In the genomic region with DNA sequence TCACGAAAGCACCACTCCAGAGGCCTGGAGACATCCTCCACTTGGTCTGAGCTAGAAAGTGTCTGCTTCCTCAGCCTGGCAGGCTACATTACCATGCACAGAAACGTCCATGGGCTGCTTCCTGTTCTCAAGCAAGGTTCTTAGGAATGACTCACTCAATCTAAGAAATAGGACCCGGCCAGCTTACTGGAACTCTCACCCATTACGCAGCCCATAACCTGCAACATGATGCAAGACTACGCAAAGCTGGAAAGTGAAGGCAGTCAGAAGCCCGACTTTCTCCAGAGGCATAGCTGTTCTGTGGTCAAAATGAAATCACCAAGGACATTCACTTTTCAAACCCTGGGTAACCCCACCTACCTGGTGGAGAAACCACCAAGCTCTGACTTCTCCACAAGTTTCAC, we compare ENCODE assay signal across 9 mouse cellular contexts. TPM values are rescaled to one million over a fixed set of nuclear protein-coding genes. Genes with fewer than 3 reads are reported as not detected.
DNase-seq lines count a peak whose midpoint lies in the region; ATAC-seq and TF ChIP-seq lines count a peak whose summit lies in the region.
"Had no signal": no experiment of that assay in that cellular context is flagged by ENCODE, and none has a peak within 500 bp of the region (broad histone marks: within the 10 kb centered on the region; RNA-seq: fewer than 3 reads in every experiment).

No protein-coding gene starts in this region.

- no peak overlapping the region for H3K4me2 ChIP-seq in intestine, embryonic 15.5 days (replicated peaks)
- no peak overlapping the region for H3K4me2 ChIP-seq in forebrain, embryonic 14.5 days (ENCODE audit: low read length)
- H3K4me2 ChIP-seq in forebrain, embryonic 13.5 days = no peak overlapping the region

- no peaks in the 10 kb centered on the region for H3K9me3 ChIP-seq in intestine, embryonic 15.5 days
- no peaks in the 10 kb centered on the region for H3K9me3 ChIP-seq in forebrain, embryonic 14.5 days (replicated peaks; ENCODE audit: control insufficient read depth, low read length)
- H3K9me3 ChIP-seq in forebrain, embryonic 13.5 days (replicated peaks) = no peaks in the 10 kb centered on the region

- H3K27ac ChIP-seq in intestine, embryonic 15.5 days = peak overlapping the region; percentile 7; the same call in 1 of the 2 replicates
- no peak overlapping the region for H3K27ac ChIP-seq in forebrain, embryonic 14.5 days (ENCODE audit: low read depth, low read length)
- H3K27ac ChIP-seq in forebrain, embryonic 13.5 days = no peak overlapping the region

- peaks cover 40% of the 10 kb centered on the region for H3K4me1 ChIP-seq in lung, adult 2 months (ENCODE audit: control insufficient read depth, insufficient read depth, low read length)
- H3K4me1 ChIP-seq in intestine, embryonic 15.5 days (replicated peaks) = peaks cover 19% of the 10 kb centered on the region
- no peaks in the 10 kb centered on the region for H3K4me1 ChIP-seq in forebrain, embryonic 14.5 days (ENCODE audit: control insufficient read depth, insufficient read depth, low read length)
- H3K4me1 ChIP-seq in forebrain, embryonic 13.5 days = no peaks in the 10 kb centered on the region

- no peaks in the 10 kb centered on the region for H3K36me3 ChIP-seq in intestine, embryonic 15.5 days
- H3K36me3 ChIP-seq in forebrain, embryonic 14.5 days (ENCODE audit: control insufficient read depth, insufficient read depth, low read length) = no peaks in the 10 kb centered on the region
- H3K36me3 ChIP-seq in forebrain, embryonic 13.5 days (ENCODE audit: poor library complexity, severe bottlenecking) = no peaks in the 10 kb centered on the region

- no peak overlapping the region for H3K4me3 ChIP-seq in lung, adult 2 months (replicated peaks; ENCODE audit: extremely low read depth, low read depth, low read length)
- H3K4me3 ChIP-seq in intestine, embryonic 15.5 days (replicated peaks) = no peak overlapping the region
- no peak overlapping the region for H3K4me3 ChIP-seq in forebrain, embryonic 14.5 days (ENCODE audit: low read depth, low read length)
- H3K4me3 ChIP-seq in forebrain, embryonic 13.5 days = no peak overlapping the region

- no peaks in the 10 kb centered on the region for H3K27me3 ChIP-seq in intestine, embryonic 15.5 days (replicated peaks)
- H3K27me3 ChIP-seq in forebrain, embryonic 14.5 days (replicated peaks; ENCODE audit: control insufficient read depth, insufficient read depth, low read length) = no peaks in the 10 kb centered on the region
- no peaks in the 10 kb centered on the region for H3K27me3 ChIP-seq in forebrain, embryonic 13.5 days

- WGBS in lung, adult 2 months = 21% methylated on average over 6 of the region's 6 CpGs
- WGBS in intestine, embryonic 15.5 days = 64% methylated on average over 6 of the region's 6 CpGs
- 88% methylated on average over 6 of the region's 6 CpGs for WGBS in forebrain, embryonic 14.5 days
- WGBS in forebrain, embryonic 13.5 days = 86% methylated on average over 6 of the region's 6 CpGs

- TF ChIP-seq POLR2A in lung, adult 2 months (IDR thresholded peaks at IDR 0.05; ENCODE audit: borderline replicate concordance, extremely low read depth, low read depth, low read length) = no peak

- TF ChIP-seq CTCF in lung, adult 2 months (IDR thresholded peaks at IDR 0.05; ENCODE audit: insufficient read depth, low read length) = no peak

- H3K9ac ChIP-seq in intestine, embryonic 15.5 days = no peak overlapping the region
- no peak overlapping the region for H3K9ac ChIP-seq in forebrain, embryonic 14.5 days (ENCODE audit: low read length)
- H3K9ac ChIP-seq in forebrain, embryonic 13.5 days = no peak overlapping the region

- peak; percentile 69 to 79 for DNase-seq in lung, adult 18-20 months
- DNase-seq in lung, adult 2 months = no peak
- DNase-seq in T-cell, adult 2 months (ENCODE audit: low spot score) = peak; percentile 36
- DNase-seq in Muller cell, postnatal 12 days (ENCODE audit: inconsistent ontology term) = no peak
- DNase-seq in forebrain, embryonic 14.5 days (ENCODE audit: low spot score) = no peak
- DNase-seq: cerebellum, postnatal 36 days had no signal

- peak; percentile 24; the same call in 1 of the 2 replicates for ATAC-seq in intestine, embryonic 15.5 days
- peak; percentile 77 for ATAC-seq in neutrophil, adult 5-6 weeks (ENCODE audit: extremely low read depth, insufficient number of reproducible peaks, low FRiP score, poor library complexity, severe bottlenecking)
- ATAC-seq in forebrain, embryonic 14.5 days = no peak
- no peak for ATAC-seq in forebrain, embryonic 13.5 days

RNA-seq across cellular contexts. Expression of a gene that starts 19.0 kb away (rescaled TPM):
- 64.7 and 76.3 TPM in 2 replicates for polyA plus RNA-seq in lung, adult 2 months (2012; rRNA removed)
- polyA plus RNA-seq in intestine, embryonic 15.5 days (2015; fragmentation: Nextera tagmentation; extraction: Ambion mirVana) = 89.3 and 93.6 TPM in 2 replicates
- 138 and 142 TPM in 2 replicates for total RNA-seq in neutrophil, adult 5-6 weeks (2017)
- 17.7 and 17.9 TPM in 2 replicates for polyA plus RNA-seq in forebrain, embryonic 14.5 days (2014; fragmentation: Nextera tagmentation; extraction: Ambion mirVana)
- 15.6 and 15.9 TPM in 2 replicates for polyA plus RNA-seq in forebrain, embryonic 13.5 days (2015; fragmentation: Nextera tagmentation; extraction: Ambion mirVana)

RNA-seq across cellular contexts. Expression of a gene that starts 26.4 kb away (rescaled TPM):
- 17.5 and 36.0 TPM in 2 replicates for polyA plus RNA-seq in lung, adult 2 months (2012; rRNA removed)
- polyA plus RNA-seq in intestine, embryonic 15.5 days (2015; fragmentation: Nextera tagmentation; extraction: Ambion mirVana) = 280 and 299 TPM in 2 replicates
- 190 and 208 TPM in 2 replicates for total RNA-seq in neutrophil, adult 5-6 weeks (2017)
- polyA plus RNA-seq in forebrain, embryonic 14.5 days (2014; fragmentation: Nextera tagmentation; extraction: Ambion mirVana) = 182 and 209 TPM in 2 replicates
- 354 and 365 TPM in 2 replicates for polyA plus RNA-seq in forebrain, embryonic 13.5 days (2015; fragmentation: Nextera tagmentation; extraction: Ambion mirVana)

Comparison
In these comparisons a context has a peak if more than half of its experiments do, and no peak if none do; other contexts are left out.
1. DNase-seq: peak in lung, adult 18-20 months (2 of 2) and T-cell, adult 2 months (single experiment); none in lung, adult 2 months (single experiment), Muller cell, postnatal 12 days (single experiment) and forebrain, embryonic 14.5 days (single experiment).
2. ATAC-seq: peak in intestine, embryonic 15.5 days (single experiment) and neutrophil, adult 5-6 weeks (single experiment); none in forebrain, embryonic 14.5 days (single experiment) and forebrain, embryonic 13.5 days (single experiment).